Mouse (Mus musculus): ENCODE measurements at regions not wholly inside any gene's neighbourhood (a gene's known extent, or its start where the extent isn't known, plus 50 kb on each side); places are given as distances from the start of the nearest gene placed in this dataset.

GRCm38 (mm10) chr12:9337891-9338672, 231.8 kb upstream of the Osr1 start:
- Histone ChIP-seq H3K4me3 (no peak overlapping the region), H3K4me2 (ENCODE audit: low read depth) (no peak overlapping the region), H3K79me2 (ENCODE audit: control insufficient read depth, insufficient read depth) (no peaks in the 10 kb centered on the region), H3ac (ENCODE audit: control insufficient read depth, insufficient read length) (no peak overlapping the region), H3K36me3 (ENCODE audit: control insufficient read depth, insufficient read depth) (no peaks in the 10 kb centered on the region), H3K27me3 (ENCODE audit: control insufficient read depth, insufficient read depth, insufficient read length) (no peaks in the 10 kb centered on the region)
- no peak for TF ChIP-seq MAX (IDR thresholded peaks at IDR 0.05; ENCODE audit: low read depth)
- TF ChIP-seq POLR2A (IDR thresholded peaks at IDR 0.05; ENCODE audit: insufficient read length, low read depth) = no peak
- no peak for TF ChIP-seq SRF (IDR thresholded peaks at IDR 0.05; ENCODE audit: control insufficient read depth, insufficient read length, low read depth)
- no peak for TF ChIP-seq USF1 (IDR thresholded peaks at IDR 0.05; ENCODE audit: low read depth)
- TF ChIP-seq CEBPB (IDR thresholded peaks at IDR 0.05; ENCODE audit: insufficient read depth, poor library complexity, severe bottlenecking) = no peak
- no peak for TF ChIP-seq POLR2AphosphoS2 (IDR thresholded peaks at IDR 0.05; ENCODE audit: insufficient read length, low read depth)
- no peak for TF ChIP-seq MYOG (IDR thresholded peaks at IDR 0.05; ENCODE audit: control insufficient read depth in 1 of 3, insufficient read depth in 1 of 3, insufficient read length in 2 of 3, low read depth in 2 of 3)
- TF ChIP-seq E2F4 (IDR thresholded peaks at IDR 0.05; ENCODE audit: insufficient read depth) = no peak
- no peak for TF ChIP-seq TCF3 (IDR thresholded peaks at IDR 0.05; ENCODE audit: insufficient read length, low read depth)
- TF ChIP-seq TCF12 (IDR thresholded peaks at IDR 0.05; ENCODE audit: insufficient read depth, poor library complexity, severe bottlenecking) = no peak
- no peak for TF ChIP-seq MYOD1 (IDR thresholded peaks at IDR 0.05; ENCODE audit: control insufficient read depth in 1 of 3, insufficient read length in 2 of 3, low read depth in 2 of 3)

- H3ac ChIP-seq (ENCODE audit: control insufficient read depth, insufficient read length) = no peak overlapping the region
- no peak overlapping the region for H3K4me3 ChIP-seq
- H3K36me3 ChIP-seq (ENCODE audit: control insufficient read depth, insufficient read depth) = no peaks in the 10 kb centered on the region
- no peaks in the 10 kb centered on the region for H3K79me2 ChIP-seq (ENCODE audit: control insufficient read depth, insufficient read depth)
- H3K4me2 ChIP-seq (ENCODE audit: low read depth) = no peak overlapping the region
- TF ChIP-seq TCF12 (IDR thresholded peaks at IDR 0.05; ENCODE audit: insufficient read depth, poor library complexity, severe bottlenecking) = no peak
- no peak for TF ChIP-seq REST (IDR thresholded peaks at IDR 0.05; ENCODE audit: insufficient read depth, insufficient read length)
- no peak for TF ChIP-seq POLR2AphosphoS2 (IDR thresholded peaks at IDR 0.05; ENCODE audit: insufficient read length, low read depth)
- no peak for TF ChIP-seq CEBPB (IDR thresholded peaks at IDR 0.05; ENCODE audit: insufficient read depth, poor library complexity, severe bottlenecking)
- no peak for TF ChIP-seq USF1 (IDR thresholded peaks at IDR 0.05; ENCODE audit: low read depth)
- TF ChIP-seq TCF3 (IDR thresholded peaks at IDR 0.05; ENCODE audit: insufficient read length, low read depth) = no peak
- no peak for TF ChIP-seq MAX (IDR thresholded peaks at IDR 0.05; ENCODE audit: low read depth)
- no peak for TF ChIP-seq SRF (IDR thresholded peaks at IDR 0.05; ENCODE audit: control insufficient read depth, insufficient read length, low read depth)
- TF ChIP-seq POLR2A (IDR thresholded peaks at IDR 0.05; ENCODE audit: insufficient read length, low read depth) = no peak
- TF ChIP-seq E2F4 (IDR thresholded peaks at IDR 0.05; ENCODE audit: insufficient read depth) = no peak
- TF ChIP-seq MYOG (IDR thresholded peaks at IDR 0.05; ENCODE audit: control insufficient read depth in 1 of 3, insufficient read depth in 1 of 3, insufficient read length in 2 of 3, low read depth in 2 of 3) = no peak
- TF ChIP-seq MYOD1 (IDR thresholded peaks at IDR 0.05; ENCODE audit: control insufficient read depth in 1 of 3, insufficient read length in 2 of 3, low read depth in 2 of 3) = no peak
- H3K27me3 ChIP-seq (ENCODE audit: control insufficient read depth, insufficient read depth, insufficient read length) = no peaks in the 10 kb centered on the region
These were observed 231.1 kb upstream of the Osr1 start for GRCm38 (mm10) chr12:9338801-9339231.

DNA sequence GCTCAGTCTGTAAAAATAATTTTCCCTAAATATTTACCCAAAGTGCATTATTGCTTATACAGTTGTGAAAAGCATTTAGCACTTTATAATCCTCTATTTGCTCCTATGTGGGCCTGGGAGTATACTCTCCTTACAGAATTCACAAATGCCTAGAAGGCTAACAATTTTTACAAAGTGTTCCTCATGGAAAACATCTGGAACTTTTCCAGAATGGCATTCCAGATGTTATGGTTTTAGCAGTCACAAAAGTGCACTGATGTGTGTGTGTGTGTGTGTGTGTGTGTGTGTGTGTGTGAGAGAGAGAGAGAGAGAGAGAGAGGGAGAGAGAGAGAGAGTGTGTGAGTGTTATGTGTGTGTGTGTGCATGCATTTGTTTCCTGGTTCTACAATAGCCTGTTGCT, 229.1 kb upstream of the Osr1 start:
- H3K4me2 ChIP-seq (ENCODE audit: low read depth) = no peak overlapping the region
- H3K79me2 ChIP-seq (ENCODE audit: control insufficient read depth, insufficient read depth) = no peaks in the 10 kb centered on the region
- H3K27me3 ChIP-seq (ENCODE audit: control insufficient read depth, insufficient read depth, insufficient read length) = no peaks in the 10 kb centered on the region
- no peak overlapping the region for H3K4me3 ChIP-seq
- H3K36me3 ChIP-seq (ENCODE audit: control insufficient read depth, insufficient read depth) = no peaks in the 10 kb centered on the region
- H3ac ChIP-seq (ENCODE audit: control insufficient read depth, insufficient read length) = no peak overlapping the region
- TF ChIP-seq CEBPB (IDR thresholded peaks at IDR 0.05; ENCODE audit: insufficient read depth, poor library complexity, severe bottlenecking) (no peak), MAX (IDR thresholded peaks at IDR 0.05; ENCODE audit: low read depth) (no peak), SRF (IDR thresholded peaks at IDR 0.05; ENCODE audit: control insufficient read depth, insufficient read length, low read depth) (no peak), MYOD1 (IDR thresholded peaks at IDR 0.05; ENCODE audit: control insufficient read depth in 1 of 3, insufficient read length in 2 of 3, low read depth in 2 of 3) (no peak)

- no peak overlapping the region for H3K4me3 ChIP-seq
- H3K79me2 ChIP-seq (ENCODE audit: control insufficient read depth, insufficient read depth) = no peaks in the 10 kb centered on the region
- no peaks in the 10 kb centered on the region for H3K36me3 ChIP-seq (ENCODE audit: control insufficient read depth, insufficient read depth)
- TF ChIP-seq REST (IDR thresholded peaks at IDR 0.05; ENCODE audit: insufficient read depth, insufficient read length) = no peak
- no peak overlapping the region for H3K4me2 ChIP-seq (ENCODE audit: low read depth)
- H3K27me3 ChIP-seq (ENCODE audit: control insufficient read depth, insufficient read depth, insufficient read length) = no peaks in the 10 kb centered on the region
- H3ac ChIP-seq (ENCODE audit: control insufficient read depth, insufficient read length) = no peak overlapping the region
These were observed 224.6 kb upstream of the Osr1 start for GRCm38 (mm10) chr12:9345359-9345758.

DNA sequence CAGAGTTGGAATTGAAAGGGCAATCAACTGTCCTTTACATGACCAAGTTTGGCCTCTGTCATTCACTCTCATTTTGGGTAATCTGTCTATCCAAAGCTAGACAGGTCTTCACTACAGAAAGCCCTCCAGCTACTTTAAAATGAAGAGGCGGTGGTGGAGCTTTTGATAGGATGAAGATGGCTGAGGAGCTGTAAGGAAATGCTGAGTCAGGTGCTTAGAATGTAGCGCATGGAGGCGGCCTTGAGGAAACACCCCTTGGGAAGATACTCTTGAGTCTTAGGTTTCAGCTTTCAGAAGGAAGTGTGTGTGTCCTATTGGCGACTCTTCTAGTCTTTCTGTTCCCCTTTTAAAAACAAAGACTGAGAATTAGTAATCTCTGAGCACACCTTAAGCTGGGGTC, 214.4 kb upstream of the Osr1 start:
- Histone ChIP-seq H3K4me3 (no peak overlapping the region), H3ac (ENCODE audit: control insufficient read depth, insufficient read length) (no peak overlapping the region), H3K79me2 (ENCODE audit: control insufficient read depth, insufficient read depth) (no peaks in the 10 kb centered on the region), H3K36me3 (ENCODE audit: control insufficient read depth, insufficient read depth) (no peaks in the 10 kb centered on the region), H3K27me3 (ENCODE audit: control insufficient read depth, insufficient read depth, insufficient read length) (no peaks in the 10 kb centered on the region), H3K4me2 (ENCODE audit: low read depth) (no peak overlapping the region)
- TF ChIP-seq POLR2AphosphoS2 (IDR thresholded peaks at IDR 0.05; ENCODE audit: insufficient read length, low read depth) (no peak), REST (IDR thresholded peaks at IDR 0.05; ENCODE audit: insufficient read depth, insufficient read length) (no peak), MYOG (IDR thresholded peaks at IDR 0.05; ENCODE audit: control insufficient read depth in 1 of 3, insufficient read depth in 1 of 3, insufficient read length in 2 of 3, low read depth in 2 of 3) (no peak), POLR2A (IDR thresholded peaks at IDR 0.05; ENCODE audit: insufficient read length, low read depth) (no peak)
